Mouse (Mus musculus): ENCODE measurements at regions not wholly inside any gene's neighbourhood (a gene's known extent, or its start where the extent isn't known, plus 50 kb on each side); places are given as distances from the start of the nearest gene placed in this dataset.

DNA sequence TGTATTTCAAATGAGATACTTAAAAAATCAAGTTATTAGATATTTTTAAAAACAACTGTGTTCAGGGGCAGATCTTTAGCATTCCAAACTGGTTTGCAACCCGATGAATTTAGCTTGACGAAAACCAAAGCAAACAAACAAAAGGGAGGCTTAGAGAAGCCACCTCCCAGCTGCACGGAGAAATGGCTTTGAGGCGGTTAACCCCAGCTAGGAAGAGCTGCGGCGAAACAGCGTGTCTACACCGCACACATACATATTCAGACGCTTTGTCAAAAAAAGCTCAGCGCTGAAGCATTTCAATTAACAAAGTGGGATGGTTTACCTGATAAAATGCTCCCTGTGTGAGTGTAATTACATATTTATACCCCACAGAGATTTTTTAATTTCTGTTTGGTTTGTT lies 123.0 kb upstream of the Ap5m1 start:
- DNase-seq (ENCODE audit: extremely low spot score), result no peak

DNA sequence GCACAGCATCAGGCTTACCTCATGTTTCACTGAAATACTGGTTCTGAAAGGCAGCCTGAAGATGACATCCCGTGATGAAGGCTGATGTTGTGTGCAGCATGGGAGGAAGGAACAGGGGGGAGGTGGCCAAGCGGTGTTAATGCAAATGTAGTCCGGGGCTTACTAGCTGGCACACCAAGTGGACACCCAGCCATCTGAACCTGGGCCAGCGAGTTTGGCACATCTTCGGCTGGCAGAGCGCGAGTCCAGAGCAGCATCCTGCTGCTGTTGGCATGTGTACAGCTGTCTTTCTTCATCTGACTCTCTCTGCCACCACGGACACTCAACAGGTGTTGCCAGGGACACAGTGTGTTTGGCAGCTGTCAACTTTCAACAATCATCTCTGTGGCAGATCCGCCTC lies 135.0 kb upstream of the Ap5m1 start:
- no peak for DNase-seq (ENCODE audit: extremely low spot score)

DNA sequence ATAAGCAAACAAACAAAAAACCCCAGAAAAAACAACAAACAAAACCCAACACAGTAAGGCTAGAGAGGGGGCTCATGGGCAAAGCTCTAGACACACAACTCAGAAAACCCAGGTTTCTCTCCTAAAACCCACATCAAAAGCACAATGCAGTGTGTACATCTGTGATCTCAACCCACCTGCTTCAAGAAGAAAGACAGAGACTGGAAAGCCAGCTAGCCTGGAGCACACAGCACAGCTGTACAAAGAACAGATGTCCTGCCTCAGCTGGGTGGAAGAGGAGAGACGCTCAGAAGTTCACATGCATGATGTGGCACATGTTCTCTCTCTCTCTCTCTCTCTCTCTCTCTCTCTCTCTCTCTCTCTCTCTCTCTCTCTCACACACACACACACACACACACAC lies 140.0 kb upstream of the Ap5m1 start:
- no peak for DNase-seq (ENCODE audit: extremely low spot score)

DNA sequence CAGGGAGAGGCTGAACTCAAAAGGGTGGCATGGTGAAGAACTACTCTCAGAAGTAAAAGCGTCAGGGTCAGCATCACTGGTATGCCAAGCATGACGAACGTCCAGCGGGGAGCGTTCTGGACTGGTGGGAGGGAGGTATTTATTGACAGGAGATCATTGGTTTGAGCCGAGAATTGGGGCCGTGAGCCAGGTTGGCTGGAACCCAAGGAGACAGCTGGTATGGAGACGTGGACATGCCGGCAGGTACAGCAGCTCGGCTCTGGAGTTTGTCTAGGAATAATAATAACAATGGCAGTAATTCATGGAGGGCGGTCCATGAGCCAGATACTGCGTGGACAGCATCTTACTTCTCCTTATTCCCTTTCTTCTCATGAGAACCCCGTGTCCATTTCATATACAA lies 156.5 kb upstream of the Ap5m1 start:
- DNase-seq (ENCODE audit: extremely low spot score), result no peak

DNA sequence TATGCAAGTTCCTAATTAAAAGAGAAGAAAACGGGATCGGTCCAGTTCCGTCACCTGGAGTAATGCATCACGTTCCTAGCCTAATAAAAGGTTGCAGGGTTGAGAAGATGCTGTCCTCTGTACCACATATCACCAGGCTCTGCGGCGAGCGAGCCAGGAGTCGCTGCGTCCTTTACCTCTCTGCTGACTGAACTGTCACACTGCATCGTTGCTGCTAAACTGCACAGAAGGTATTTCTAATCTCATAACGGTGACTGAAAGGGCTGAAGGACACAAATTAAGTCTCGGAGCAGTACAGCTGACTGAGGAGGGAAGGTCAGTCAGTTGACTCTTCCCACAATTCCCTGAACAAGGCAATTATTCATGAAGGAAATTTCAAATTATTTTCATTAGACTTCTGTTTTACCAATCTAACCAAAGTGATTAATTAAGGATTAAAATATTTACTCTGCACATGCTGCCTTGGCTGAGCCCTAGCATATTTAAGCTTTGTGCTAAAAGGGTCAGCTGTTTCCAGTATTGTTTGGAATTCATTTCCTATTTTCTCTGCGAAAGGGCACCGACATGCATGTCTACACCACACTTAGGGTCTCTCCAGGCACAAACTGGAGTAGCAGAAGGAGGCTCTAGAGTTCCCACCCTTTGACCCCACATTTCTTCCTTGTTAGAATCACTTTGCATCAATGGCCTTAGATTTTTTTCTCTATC lies 157.8 kb upstream of the Ap5m1 start:
- no peak for DNase-seq (ENCODE audit: extremely low spot score)

DNA sequence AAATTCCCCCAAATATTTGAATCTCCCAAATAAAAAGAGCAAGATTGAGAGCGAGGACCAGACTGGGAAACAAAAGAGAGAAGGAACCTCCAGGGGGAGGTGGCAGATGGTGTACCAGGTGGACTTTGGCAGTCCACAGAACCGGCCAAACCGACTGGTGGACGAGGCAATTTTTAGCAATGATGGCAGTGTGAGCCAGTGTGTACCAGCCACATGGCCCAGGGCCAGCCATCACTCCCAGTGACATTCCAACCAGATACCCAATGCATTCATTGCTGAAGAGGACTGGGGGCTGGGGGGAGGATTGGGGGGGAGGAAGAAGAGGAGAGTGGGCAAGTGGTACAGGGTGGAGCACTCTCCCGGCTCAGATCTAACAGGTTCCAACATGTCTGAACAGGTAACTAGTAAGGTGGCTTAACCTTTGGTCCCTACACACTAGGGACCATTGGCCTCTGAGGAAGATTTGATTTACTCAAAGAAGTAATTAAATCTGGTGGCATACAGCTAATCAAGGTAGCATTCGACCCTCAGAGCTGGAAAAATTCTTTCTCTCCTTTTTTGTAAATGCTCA lies 158.4 kb upstream of the Ap5m1 start:
- no peak for DNase-seq (ENCODE audit: extremely low spot score)

DNA sequence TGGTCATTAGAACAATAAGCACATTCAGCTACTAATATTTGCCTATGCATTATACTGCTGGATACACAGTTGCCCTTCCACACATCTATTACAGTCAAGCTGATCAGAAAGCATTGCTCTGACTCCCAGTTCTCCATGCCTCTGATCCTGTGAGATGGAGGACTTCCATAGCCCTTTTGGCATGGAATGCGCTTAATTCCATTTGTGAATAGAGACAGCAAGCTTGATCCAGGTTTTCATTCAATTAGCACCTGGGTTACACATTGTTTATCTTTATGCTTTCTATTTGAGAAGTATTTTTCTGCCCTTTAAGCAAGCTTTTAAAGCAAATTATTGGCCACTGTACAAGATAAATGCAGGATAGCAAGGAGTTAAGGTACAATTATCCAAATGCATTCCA lies 158.9 kb upstream of the Ap5m1 start:
- no peak for DNase-seq (ENCODE audit: extremely low spot score)

DNA sequence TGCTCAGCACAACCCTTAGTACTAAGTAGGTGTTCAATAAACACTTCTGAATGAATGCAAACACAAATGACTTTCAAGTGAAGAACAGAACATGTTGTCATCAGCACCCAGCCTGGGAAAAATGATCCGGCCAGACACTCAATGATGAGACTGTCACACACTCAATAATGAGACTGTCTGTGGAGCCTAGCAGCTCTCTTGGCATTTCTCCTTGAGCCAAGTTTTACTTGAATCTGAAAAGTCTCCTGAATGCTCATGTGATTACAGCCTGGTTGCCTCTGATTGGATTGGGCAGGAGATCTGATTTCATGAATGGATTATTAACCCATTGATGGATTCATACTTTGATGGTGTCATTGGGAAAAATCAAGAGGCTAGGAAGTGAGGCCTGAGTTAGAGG lies 161.3 kb upstream of the Ap5m1 start:
- no peak for DNase-seq (ENCODE audit: extremely low spot score)

DNA sequence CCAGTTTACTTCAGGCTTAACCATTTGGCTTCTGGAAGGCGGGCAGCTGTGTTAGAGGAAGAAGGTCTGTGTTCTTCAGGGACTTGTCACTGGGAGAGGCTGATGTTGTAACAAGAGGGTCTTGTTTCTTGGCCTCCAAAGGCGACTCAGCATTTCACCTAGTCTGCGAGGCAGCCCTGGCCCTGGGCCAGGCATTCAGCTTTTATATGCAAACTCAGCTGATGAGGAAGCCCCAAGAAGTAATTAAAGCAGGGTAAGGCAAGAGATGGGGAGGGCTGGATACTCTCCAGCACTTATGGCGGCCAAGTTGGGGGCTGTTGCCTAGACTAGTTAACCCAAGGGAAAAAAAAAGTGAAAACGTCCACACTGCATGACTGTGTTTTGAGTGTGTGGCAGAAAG lies 162.4 kb upstream of the Ap5m1 start:
- no peak for DNase-seq (ENCODE audit: extremely low spot score)

DNA sequence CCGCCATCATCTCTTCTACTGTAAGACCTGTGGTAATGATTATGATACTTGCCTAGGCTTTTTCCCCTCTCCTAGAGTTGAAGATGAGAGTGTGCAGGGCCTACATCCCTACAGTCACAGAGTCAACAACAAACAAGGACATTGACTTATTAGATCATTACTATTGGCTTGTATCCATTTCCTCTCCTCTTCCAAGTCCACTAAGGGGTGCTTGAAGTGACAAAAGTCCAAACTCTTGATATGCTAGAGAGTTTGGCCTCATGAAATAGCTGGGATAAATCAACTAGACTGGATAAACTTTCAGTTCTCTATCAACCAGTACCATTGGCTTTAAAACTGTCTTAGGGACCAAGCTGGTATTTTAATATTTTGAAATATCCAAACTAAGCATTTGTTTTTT lies 165.7 kb upstream of the Ap5m1 start:
- no peak for DNase-seq (ENCODE audit: extremely low spot score)

DNA sequence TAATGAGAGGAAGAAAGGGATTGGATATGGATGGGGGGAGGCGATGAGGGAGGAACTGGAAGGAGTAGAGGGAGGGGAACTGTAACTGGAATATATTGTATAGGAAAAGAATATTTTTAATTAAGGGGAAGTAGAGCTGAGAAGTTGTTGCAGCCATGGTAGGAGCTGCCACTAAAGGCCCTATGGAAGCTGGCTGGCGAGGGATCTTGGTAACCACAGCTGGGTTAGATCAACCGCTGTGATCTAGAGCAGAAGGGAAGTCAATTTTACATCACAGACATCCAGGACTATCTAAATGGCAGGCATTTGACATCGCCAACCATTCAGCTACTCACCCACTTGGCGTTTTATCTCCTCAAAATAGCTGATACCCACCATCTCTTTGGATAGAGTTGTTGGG lies 168.8 kb upstream of the Ap5m1 start:
- no peak for DNase-seq (ENCODE audit: extremely low spot score)

DNA sequence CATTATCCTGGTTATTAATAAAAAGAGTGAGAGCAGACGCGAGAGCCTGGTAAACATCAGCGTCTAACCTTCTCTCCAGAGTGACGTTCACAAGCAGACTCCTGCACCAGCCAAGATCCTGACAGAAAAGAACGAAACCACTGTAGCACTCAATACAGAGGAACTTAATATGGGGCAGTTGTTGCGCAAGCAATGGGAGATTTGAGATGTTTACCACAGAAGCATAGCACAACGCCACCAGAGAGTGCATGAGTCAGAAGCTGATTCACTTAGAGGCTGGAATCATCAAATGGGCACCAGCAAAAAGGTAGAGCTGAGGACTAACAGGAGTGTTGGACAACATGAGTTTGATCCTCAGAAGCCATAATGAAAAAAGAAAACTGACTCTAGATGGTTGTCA lies 169.7 kb upstream of the Ap5m1 start:
- no peak for DNase-seq (ENCODE audit: extremely low spot score)

DNA sequence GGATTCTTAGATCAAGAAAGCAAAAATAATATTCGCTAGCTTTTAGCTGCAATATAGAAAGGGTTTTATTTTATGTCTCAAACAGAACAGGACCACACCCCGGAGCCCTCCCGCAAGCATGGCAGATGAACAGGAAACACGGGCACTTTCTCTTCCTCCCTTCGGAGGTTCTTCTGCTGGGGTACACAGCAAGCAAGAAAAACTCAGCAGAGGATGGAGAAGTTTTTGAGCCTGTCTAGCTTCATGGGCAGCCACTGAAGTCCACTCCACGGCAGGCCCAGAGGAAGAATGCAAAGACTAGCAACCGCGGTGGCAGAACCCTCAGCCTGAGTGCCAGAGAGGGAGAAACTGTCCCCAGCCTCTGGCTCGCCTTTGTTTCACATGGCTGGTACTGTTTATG lies 174.7 kb upstream of the Ap5m1 start:
- no peak for DNase-seq (ENCODE audit: extremely low spot score)

DNA sequence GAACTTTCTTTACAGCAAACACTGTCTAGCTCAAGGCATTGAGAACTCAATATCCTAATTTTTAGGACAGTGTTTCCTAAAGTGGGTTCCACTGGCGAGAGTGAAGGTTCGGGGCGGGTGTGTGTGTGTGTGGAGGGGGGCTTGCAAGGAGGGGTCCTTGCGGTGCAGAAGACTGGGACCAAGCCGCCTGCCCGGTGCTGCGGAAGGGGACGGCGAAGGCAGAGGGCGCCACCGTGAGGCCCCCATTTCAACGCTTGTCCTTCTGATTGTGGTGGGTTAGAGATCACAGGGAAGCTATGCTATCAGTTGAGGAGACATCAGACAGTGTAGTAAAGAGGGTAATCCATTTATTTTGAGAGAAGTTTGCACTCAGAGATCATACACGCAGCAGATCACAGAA lies 176.9 kb upstream of the Ap5m1 start:
- DNase-seq (ENCODE audit: extremely low spot score), result peak; percentile 62

DNA sequence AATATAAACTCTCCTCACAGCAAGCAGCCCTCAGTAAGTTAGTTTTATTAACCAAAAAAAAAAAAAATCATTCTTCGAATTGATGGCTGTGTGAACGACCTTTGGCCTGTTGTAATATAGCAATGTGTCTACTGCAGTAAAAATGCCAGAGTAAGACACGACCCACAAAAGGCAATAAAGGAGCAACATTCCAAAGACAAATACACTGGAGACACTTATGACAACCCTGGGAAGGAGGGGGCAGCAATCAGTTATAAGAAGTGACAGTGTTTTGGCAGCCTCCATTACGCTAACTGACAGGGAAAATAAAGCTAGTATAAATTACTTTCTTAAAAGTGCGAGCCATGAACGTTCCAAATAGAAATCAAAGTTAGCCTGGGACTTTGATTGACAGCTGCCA lies 185.9 kb upstream of the Ap5m1 start:
- DNase-seq (ENCODE audit: extremely low spot score), result no peak

DNA sequence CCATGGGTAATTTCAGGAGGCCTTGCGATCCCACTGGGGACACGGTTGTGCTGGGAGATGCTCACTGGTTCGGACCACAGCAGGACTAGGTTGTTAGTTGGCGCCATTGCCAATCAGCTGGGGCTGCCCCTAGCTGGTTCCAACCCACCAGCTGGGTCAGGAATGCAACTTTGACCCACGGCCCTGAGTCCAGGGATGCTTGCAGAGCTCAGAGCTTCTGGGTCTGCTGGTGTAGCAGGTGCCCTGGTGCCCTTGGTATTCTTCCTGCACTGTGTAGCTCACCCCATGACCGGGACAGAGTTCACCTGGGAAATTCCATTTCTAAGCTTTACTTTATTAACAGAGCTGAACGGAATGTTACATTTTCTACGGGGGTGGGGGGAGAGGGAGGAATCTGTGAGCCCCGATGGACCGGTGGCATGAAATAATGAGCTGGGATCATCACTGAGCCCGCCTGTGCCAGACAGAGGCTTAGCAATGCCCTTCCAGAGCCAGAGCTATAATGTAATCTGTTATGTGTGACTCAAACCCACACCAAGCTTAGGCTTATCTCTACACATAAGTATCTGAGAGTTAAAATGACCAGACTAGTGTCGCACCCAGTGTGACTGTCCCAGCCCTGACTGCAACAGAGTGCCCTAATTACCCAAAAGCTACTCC lies 187.8 kb upstream of the Ap5m1 start:
- no peak for DNase-seq (ENCODE audit: extremely low spot score)

DNA sequence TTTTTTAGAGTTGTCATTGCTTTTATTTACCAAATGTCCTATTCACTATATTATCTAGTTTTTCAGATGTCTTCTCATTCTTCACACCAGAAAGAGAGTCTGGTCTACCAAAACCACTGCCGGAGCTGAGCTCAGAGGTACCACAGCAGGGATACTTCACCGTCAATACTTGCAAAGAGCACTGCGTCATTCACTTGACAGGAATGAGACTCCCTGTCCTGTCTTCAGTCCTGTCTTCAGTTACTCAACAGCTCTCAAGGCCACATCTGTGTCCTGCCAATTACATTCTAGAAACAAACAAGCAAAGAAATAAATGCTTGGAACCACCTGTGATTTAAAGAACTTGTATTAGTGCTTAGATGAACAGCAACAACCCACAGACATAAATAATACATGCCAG lies 194.6 kb upstream of the Ap5m1 start:
- DNase-seq (ENCODE audit: extremely low spot score), result no peak

DNA sequence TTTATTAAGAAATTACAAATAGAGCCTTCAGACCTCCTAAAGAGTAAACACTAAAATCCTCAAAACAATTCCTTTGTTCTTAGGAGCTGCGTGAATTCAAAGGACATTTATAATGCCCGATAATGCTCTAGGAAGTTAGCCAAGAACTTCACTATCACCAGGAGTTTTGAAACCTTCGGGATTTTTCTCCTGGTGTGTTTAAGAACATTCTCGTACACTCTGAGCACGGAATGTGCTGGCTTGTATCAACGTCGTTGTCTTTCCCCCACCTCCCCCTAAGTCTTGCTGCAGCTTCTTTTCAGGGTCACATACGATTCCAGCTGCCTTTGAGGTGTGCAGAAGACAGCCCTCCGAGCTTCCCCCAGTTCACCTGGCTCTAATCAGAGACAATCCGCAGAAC lies 195.9 kb upstream of the Ap5m1 start:
- DNase-seq (ENCODE audit: extremely low spot score), result no peak

DNA sequence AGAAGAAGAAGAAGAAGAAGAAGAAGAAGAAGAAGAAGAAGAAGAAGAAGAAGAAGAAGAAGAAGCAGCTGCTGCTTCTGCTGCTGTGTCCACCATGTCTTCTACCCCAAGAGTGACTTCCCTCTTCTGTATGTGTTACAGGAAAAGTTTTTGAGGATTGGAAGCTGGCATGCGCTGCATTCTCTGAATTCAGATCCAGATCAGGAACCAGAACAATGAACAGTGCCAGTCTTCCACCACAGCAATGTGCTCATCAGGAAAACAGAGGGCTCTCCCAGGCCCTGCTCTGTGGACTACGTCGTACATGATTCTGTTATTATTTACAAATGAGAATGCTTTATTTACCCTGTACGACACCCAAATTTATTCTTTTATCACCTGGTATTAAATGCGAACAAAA lies 181.8 kb upstream of the Otx2 start:
- no peak for DNase-seq (ENCODE audit: extremely low spot score)

DNA sequence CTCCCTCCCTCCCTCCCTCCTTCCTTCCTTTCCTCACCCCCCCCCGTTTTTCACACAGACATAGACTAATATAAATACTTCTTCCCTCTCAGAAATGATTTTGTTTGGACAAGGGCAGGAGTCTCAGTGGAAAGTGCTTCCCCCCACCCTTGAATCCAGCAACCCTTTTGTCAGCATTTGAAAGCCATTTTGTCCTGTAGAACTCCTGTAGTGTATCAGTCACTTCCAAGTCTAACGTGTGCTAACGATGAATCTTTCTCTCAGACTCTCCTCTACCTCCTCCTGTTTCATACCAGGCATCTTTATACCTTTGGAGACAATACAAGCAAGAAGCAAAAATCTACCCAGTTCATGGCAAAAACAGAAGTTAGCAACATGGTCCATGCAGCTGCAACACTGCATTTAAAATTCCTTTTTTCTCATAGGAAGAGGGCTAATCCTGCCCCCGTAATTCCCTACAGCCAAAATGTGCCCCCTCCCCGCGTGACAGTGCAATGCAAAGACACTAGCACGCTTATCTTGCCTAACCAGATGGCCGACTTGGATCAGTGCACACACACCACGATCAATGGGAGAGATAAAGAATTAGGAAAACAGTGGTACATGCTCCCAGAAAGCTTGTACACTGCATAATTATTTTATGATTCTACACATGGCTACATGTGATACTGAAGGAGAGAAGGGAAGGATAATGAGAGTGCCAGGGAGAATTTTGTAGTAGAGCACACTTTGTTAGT lies 180.7 kb upstream of the Otx2 start:
- no peak for DNase-seq (ENCODE audit: extremely low spot score)

DNA sequence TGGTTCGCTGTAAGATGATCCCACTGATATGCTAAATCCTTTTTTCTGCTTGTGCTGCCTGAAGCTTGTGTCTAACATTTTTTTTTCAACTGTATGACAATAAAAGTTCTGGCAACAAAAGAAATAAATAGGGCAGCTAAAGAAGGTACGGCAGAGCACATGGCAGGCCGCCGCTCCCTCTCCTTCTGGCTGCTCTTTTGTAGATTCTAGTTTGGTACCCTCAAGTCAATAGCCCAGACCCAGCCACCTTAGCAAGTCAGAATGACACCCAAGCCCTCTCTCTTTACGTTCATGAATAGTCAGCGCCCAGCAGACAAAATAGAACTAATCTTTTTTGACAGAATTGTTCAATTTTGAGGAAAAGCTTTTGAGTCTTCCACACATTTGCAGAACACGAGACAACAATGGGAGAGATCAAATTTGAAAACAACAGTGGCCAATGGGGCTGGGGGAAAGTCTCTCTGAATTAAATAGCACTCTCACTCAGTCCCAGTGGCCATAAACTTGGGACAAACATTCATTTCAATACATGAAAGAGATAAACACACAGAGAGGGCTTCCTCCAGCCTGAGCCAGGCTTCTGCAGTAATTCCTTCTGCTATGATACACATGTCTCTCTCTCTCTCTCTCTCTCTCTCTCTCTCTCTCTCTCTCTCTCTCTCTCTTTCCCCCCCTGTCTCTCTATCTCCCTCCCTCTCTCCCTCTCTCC lies 180.0 kb upstream of the Otx2 start:
- DNase-seq (ENCODE audit: extremely low spot score), result peak; percentile 22

DNA sequence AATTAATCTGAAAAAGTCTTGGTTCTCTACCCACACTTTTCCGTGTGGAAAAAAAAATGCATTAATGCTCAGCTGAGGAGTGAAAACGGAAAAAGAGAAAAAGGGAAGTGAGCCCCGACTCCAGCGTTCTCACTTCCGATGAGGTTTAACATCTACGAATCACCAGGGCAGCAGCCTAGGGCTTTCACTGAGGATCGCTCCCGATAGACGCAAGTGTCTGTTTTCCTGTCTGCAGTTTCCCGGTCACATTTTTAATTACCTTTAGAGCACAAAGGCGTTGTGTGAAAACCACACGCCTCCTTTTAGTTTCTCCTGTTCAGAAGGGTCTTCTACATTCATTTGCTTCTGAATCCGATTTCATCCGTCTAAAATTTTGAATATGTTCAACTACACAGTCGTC lies 179.2 kb upstream of the Otx2 start:
- DNase-seq (ENCODE audit: extremely low spot score), result peak; percentile 40

Measured in embryo, embryonic 9.5 days (tissue).